Mouse (Mus musculus) small intestine, adult 2 months (tissue): ENCODE results near the gene Asb4. TPM values are rescaled to one million over a fixed set of nuclear protein-coding genes. Genes with fewer than 3 reads are reported as not detected.

Source experiments
- H3K27ac ChIP-seq: fragments of 200-500 bp; 2 replicates; pipeline ENCODE4 v1.5.1; 2012; ENCODE audit warnings: low read depth, low read length, control low read depth, inconsistent platforms; ENCODE audit not compliant: insufficient read depth
- H3K27me3 ChIP-seq: fragments of 200-500 bp; 2 replicates; pipeline ENCODE4 v1.6.1; 2012; ENCODE audit warnings: mild to moderate bottlenecking, moderate library complexity, low read length, inconsistent platforms; ENCODE audit not compliant: control insufficient read depth, insufficient read depth
- H3K36me3 ChIP-seq: fragments of 200-500 bp; 2 replicates; pipeline ENCODE4 v1.6.1; 2012; ENCODE audit warnings: mild to moderate bottlenecking, low read length, control low read depth, inconsistent platforms; ENCODE audit not compliant: control insufficient read depth, insufficient read depth
- H3K4me1 ChIP-seq: fragments of 200-500 bp; 2 replicates; pipeline ENCODE4 v1.6.1; 2012; ENCODE audit warnings: low read length, inconsistent platforms, mixed read lengths; ENCODE audit not compliant: control insufficient read depth, insufficient read depth, insufficient read length
- H3K4me3 ChIP-seq: fragments of 200-500 bp; 2 replicates; pipeline ENCODE4 v1.5.1; 2012; ENCODE audit warnings: low read depth, mild to moderate bottlenecking, control low read depth, inconsistent platforms, low read length, moderate library complexity
- CTCF ChIP-seq: fragments of 200-500 bp; IDR thresholded peaks from 2 replicates; pipeline ENCODE4 v1.5.1; 2012; ENCODE audit warnings: low read depth, mild to moderate bottlenecking, control low read depth, inconsistent platforms, low read length, moderate library complexity, mixed read lengths; ENCODE audit not compliant: insufficient replicate concordance, insufficient read length; ENCODE audit errors: extremely low read depth
- POLR2A ChIP-seq: fragments of 200-500 bp; IDR thresholded peaks from 2 replicates; pipeline ENCODE4 v1.6.1; 2012; ENCODE audit warnings: low read depth, mild to moderate bottlenecking, control low read depth, inconsistent platforms, low read length, moderate library complexity
- WGBS: fragments of 180-500 bp; shearing (Covaris S2); methylation state at CpG from one replicate; pipeline ENCODE4 v1.1.7; 2018; 5-methylcytosine and 5-hydroxymethylcytosine counted together
- polyA plus RNA-seq: library from polyadenylated mRNA; depleted of rRNA; stranded (reverse); fragments of >200 nt; gene quantifications from 2 replicates; pipeline ENCODE4 v1.2.3, GENCODE M21; 2012

Asb4 gene
- polyA plus RNA-seq, 1 experiment: 0.05 TPM

GRCm38 (mm10) chr6:5361987-5362386 lies 21.2 kb upstream of the Asb4 start:
- 80% methylated on average over 6 of the region's 6 CpGs for WGBS
- Histone ChIP-seq H3K4me1 (no peaks in the 10 kb centered on the region), H3K36me3 (no peaks in the 10 kb centered on the region), H3K4me3 (no peak overlapping the region), H3K27me3 (no peaks in the 10 kb centered on the region), H3K27ac (no peak overlapping the region)
- TF ChIP-seq CTCF: no peak
- TF ChIP-seq POLR2A: no peak

GRCm38 (mm10) chr6:5365845-5366244 lies 17.3 kb upstream of the Asb4 start:
- no peaks in the 10 kb centered on the region for H3K4me1 ChIP-seq
- H3K27me3 ChIP-seq: no peaks in the 10 kb centered on the region
- H3K27ac ChIP-seq: no peak overlapping the region
- WGBS: 82% methylated on average over 5 of the region's 5 CpGs
- H3K4me3 ChIP-seq: no peak overlapping the region
- TF ChIP-seq CTCF: no peak
- no peak for TF ChIP-seq POLR2A
- no peaks in the 10 kb centered on the region for H3K36me3 ChIP-seq

- WGBS: 91% methylated on average over 4 of the region's 4 CpGs
- Histone ChIP-seq H3K36me3 (no peaks in the 10 kb centered on the region), H3K27ac (no peak overlapping the region), H3K4me3 (no peak overlapping the region), H3K4me1 (peaks cover 9% of the 10 kb centered on the region), H3K27me3 (no peaks in the 10 kb centered on the region)
- TF ChIP-seq CTCF: no peak
- TF ChIP-seq POLR2A: no peak
Measured at GRCm38 (mm10) chr6:5376884-5377283, 6.3 kb upstream of the Asb4 start.

- 46% methylated on average over 3 of the region's 3 CpGs for WGBS
- TF ChIP-seq CTCF (no peak), POLR2A (no peak)
- H3K4me1 ChIP-seq: peaks cover 12% of the 10 kb centered on the region
- no peak overlapping the region for H3K4me3 ChIP-seq
- no peaks in the 10 kb centered on the region for H3K36me3 ChIP-seq
- no peaks in the 10 kb centered on the region; the same call in 1 of the 2 replicates for H3K27me3 ChIP-seq
- no peak overlapping the region for H3K27ac ChIP-seq
Measured at GRCm38 (mm10) chr6:5379048-5379447, 4.1 kb upstream of the Asb4 start.

DNA sequence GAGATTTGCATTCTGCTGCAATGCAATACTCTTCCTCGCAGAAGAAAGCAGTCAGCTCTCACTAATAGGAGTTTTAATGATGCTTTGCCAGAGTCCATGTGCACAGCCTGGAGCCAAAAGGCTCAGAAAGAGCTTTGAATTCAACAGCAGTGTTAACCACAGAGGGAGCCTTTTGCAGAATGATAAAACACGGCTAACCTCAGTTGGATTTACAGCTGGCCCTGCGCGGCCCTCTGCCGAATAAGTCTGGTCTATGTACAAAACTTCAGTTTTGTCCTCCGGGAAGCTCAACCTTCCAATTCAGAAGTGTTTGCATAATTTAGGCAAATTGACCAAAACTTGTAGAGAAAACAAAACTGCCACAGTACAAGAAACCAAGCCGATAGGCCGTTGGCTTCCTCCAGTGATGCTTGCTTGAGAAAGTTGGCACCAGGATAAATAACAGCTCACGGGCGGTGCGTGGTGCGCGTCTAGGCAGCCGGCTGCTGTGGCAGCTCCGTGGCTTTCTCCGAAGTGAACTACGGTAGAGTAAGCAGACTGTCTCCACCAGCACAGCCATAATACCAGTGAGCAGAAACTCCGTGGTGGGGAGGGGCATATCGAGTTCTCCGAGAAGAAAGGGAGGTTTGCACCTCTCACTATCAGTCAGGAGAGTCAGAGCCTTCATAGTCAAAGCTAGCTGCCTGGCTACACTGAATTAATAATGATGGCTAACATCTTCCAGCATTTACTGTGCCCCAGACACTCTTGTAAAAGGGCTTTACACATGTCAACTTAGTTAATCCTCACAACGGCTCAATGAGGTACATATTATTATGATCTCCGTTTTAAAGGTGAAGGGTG lies 3.2 kb upstream of the Asb4 start:
- Histone ChIP-seq H3K36me3 (no peaks in the 10 kb centered on the region), H3K4me1 (peaks cover 12% of the 10 kb centered on the region), H3K27ac (no peak overlapping the region), H3K27me3 (peaks cover under 1% of the 10 kb centered on the region; the same call in 1 of the 2 replicates), H3K4me3 (no peak overlapping the region)
- 59% methylated on average over 22 of the region's 22 CpGs for WGBS
- TF ChIP-seq POLR2A (no peak), CTCF (no peak)

DNA sequence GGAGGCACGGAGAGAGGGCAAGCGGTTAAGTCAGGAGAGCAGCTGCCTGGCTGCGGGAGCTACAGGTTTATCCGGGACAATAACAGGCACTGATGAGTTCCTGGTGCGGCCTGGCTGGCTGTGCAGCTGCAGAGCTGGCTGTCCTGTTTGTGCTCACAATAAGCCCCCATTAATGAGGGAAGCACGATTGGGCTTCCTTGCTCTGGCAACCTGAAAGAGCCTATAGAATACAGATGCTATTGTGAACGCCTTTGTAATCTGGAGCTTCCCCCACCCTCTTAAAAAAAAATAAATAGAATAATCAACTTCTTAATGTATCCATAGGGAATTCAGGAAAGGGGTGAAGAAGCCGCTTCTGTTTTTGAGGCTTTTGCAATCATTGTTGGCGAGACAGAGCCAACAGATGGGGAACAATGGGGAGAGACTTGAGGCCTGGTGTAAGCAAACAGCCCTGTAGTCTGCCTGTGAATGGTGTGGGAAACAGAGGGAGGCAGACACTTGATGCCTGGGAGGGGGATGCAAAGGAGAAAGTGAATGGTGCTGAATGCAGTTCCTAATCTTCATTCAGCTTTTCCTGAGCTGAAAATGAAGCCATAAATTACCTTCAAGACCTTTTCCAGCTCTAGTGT lies 2.4 kb upstream of the Asb4 start:
- 51% methylated on average over 9 of the region's 9 CpGs for WGBS
- no peak for TF ChIP-seq POLR2A
- H3K36me3 ChIP-seq: no peaks in the 10 kb centered on the region
- peaks cover 12% of the 10 kb centered on the region for H3K4me1 ChIP-seq
- H3K27ac ChIP-seq: no peak overlapping the region
- H3K4me3 ChIP-seq: no peak overlapping the region
- H3K27me3 ChIP-seq: peaks cover 3% of the 10 kb centered on the region; the same call in 1 of the 2 replicates

DNA sequence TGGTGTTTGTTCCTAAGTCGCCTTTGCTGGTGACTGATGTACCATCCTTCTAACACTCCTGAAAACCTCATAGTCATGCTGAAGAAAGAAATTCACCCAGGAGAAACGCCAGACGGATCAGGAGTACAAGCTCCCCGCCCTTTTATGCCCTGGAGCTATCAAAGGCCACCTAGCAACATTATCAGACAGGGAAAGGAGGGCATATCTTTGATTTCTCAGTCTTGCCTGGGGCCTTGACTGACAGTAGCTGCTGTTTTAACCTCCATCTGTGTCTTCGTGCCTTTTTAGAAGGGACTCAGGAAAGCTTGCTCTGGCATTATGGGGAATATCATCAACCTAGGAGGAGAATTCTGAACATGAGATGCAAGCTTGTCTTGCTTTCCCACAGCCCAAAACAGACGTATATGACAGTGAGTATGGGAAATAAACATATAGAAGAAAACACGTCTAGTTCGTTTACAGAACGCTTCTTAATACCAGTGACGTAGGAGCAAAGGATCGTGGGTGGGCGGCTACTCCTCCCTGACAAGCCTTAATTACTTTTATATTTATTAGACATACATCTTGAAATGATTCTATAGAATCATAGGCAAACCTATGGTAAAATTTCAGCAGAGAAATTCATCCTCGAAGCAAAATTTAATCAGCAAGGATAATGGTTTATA lies 1.1 kb upstream of the Asb4 start:
- Histone ChIP-seq H3K27me3 (peaks cover 3% of the 10 kb centered on the region; the same call in 1 of the 2 replicates), H3K36me3 (no peaks in the 10 kb centered on the region), H3K4me1 (peaks cover 12% of the 10 kb centered on the region), H3K27ac (no peak overlapping the region), H3K4me3 (no peak overlapping the region)
- TF ChIP-seq CTCF (no peak), POLR2A (no peak)
- 34% methylated on average over 13 of the region's 13 CpGs for WGBS
